Mouse (Mus musculus) CH12.LX (cell line): ENCODE measurements around the gene Fastk. TPM values are rescaled to one million over a fixed set of nuclear protein-coding genes. Genes with fewer than 3 reads are reported as not detected.
"Not testable (repeated sequence)": the region's sequence is repeated elsewhere in the genome, so short reads cannot be mapped to it uniquely, and the experiment has no call there.

Experiments used
- DNase-seq: peaks from one replicate; pipeline ENCODE4 v3.0.0-alpha.2; 2013; ENCODE audit errors: extremely low read depth
- H3K27ac ChIP-seq: 2 replicates; pipeline ENCODE4 v1.5.1; 2012; ENCODE audit warnings: low read depth, mild to moderate bottlenecking, control low read depth, moderate library complexity; ENCODE audit not compliant: insufficient read depth
- H3K27me3 ChIP-seq: replicated peaks from 2 replicates; pipeline ENCODE3; 2012; ENCODE audit warnings: inconsistent platforms
- H3K36me3 ChIP-seq, 2 experiments: replicated peaks in 1 of 2; 2 replicates each; pipeline versions ENCODE3 to v1.6.1; 2012; ENCODE audit warnings: inconsistent platforms in 1 of 2, low read length in 1 of 2, mild to moderate bottlenecking in 1 of 2, mixed read lengths in 1 of 2, moderate library complexity in 1 of 2; ENCODE audit not compliant: control insufficient read depth in 1 of 2, insufficient read depth in 1 of 2
- H3K4me1 ChIP-seq, 2 experiments: 2 replicates each; pipeline ENCODE4 v1.6.1; 2012; ENCODE audit warnings: inconsistent platforms in 1 of 2, moderate library complexity in 1 of 2; ENCODE audit not compliant: insufficient read depth in 2 of 2, control insufficient read depth in 1 of 2
- H3K4me2 ChIP-seq: 2 replicates; pipeline ENCODE4 v1.6.1; 2012; ENCODE audit warnings: low read depth, mild to moderate bottlenecking, control low read depth; ENCODE audit not compliant: poor library complexity, insufficient read depth, severe bottlenecking
- H3K4me3 ChIP-seq, 3 experiments: fragments of 150-350 bp in 1 of 3; sonication (generic) in 1 of 3; replicated peaks in 1 of 3; 2 replicates each; pipeline versions ENCODE3 to v1.5.1; 2011 to 2012; ENCODE audit warnings: low read depth in 2 of 3, low read length in 2 of 3, mild to moderate bottlenecking in 2 of 3, moderate library complexity in 2 of 3, control low read depth in 1 of 3, improper control_type of control experiment in 1 of 3, inconsistent platforms in 1 of 3, mixed read lengths in 1 of 3; ENCODE audit not compliant: poor library complexity in 1 of 3
- H3K79me2 ChIP-seq: replicated peaks from 2 replicates; pipeline ENCODE4 v1.6.1; 2012; ENCODE audit warnings: mild to moderate bottlenecking, moderate library complexity; ENCODE audit not compliant: control insufficient read depth, poor library complexity, insufficient read depth, severe bottlenecking; ENCODE audit errors: extremely low read depth
- H3K9ac ChIP-seq: 2 replicates; pipeline ENCODE4 v1.6.1; 2012; ENCODE audit warnings: low read depth, mild to moderate bottlenecking, control low read depth, moderate library complexity; ENCODE audit not compliant: insufficient read depth
- H3K9me3 ChIP-seq: replicated peaks from 2 replicates; pipeline ENCODE3; 2012; ENCODE audit warnings: low read length, inconsistent platforms, mixed read lengths
- CTCF ChIP-seq, 2 experiments: IDR thresholded peaks in 1 of 2; conservative IDR thresholded peaks in 1 of 2; 2 replicates each; pipeline ENCODE4 v1.5.1; 2011 to 2012; ENCODE audit warnings: low read depth in 2 of 2, low read length in 2 of 2, improper control_type of control experiment in 1 of 2, inconsistent platforms in 1 of 2, mild to moderate bottlenecking in 1 of 2, moderate library complexity in 1 of 2
- ETS1 ChIP-seq: conservative IDR thresholded peaks from 2 replicates; pipeline ENCODE4 v1.6.1; 2012; ENCODE audit warnings: low read depth, mild to moderate bottlenecking, inconsistent platforms, low read length, improper control_type of control experiment, moderate library complexity
- JUND ChIP-seq: conservative IDR thresholded peaks from 2 replicates; pipeline ENCODE4 v1.6.1; 2011; ENCODE audit warnings: low read depth, low read length, improper control_type of control experiment
- MEF2A ChIP-seq: IDR thresholded peaks from 2 replicates; pipeline ENCODE4 v1.6.1; 2014; ENCODE audit warnings: low read depth, mild to moderate bottlenecking, inconsistent platforms, low read length, improper control_type of control experiment, borderline replicate concordance
- MYC ChIP-seq: IDR thresholded peaks from 2 replicates; pipeline ENCODE4 v1.6.1; 2011; ENCODE audit warnings: low read depth, mild to moderate bottlenecking, improper control_type of control experiment, low read length
- POLR2AphosphoS2 ChIP-seq: IDR thresholded peaks from 2 replicates; pipeline ENCODE4 v1.6.1; 2011; ENCODE audit warnings: low read depth, low read length, improper control_type of control experiment
- RCOR1 ChIP-seq: conservative IDR thresholded peaks from 2 replicates; pipeline ENCODE4 v1.6.1; 2012; ENCODE audit warnings: low read depth, mild to moderate bottlenecking, inconsistent platforms, low read length, improper control_type of control experiment
- SIN3A ChIP-seq: IDR thresholded peaks from 2 replicates; pipeline ENCODE4 v1.6.1; 2012; ENCODE audit warnings: low read length, improper control_type of control experiment, inconsistent platforms
- SMC3 ChIP-seq: IDR thresholded peaks from 2 replicates; pipeline ENCODE4 v1.6.1; 2011; ENCODE audit warnings: low read depth, low read length, improper control_type of control experiment
- ZMIZ1 ChIP-seq: IDR thresholded peaks from 2 replicates; pipeline ENCODE4 v1.6.1; 2012; ENCODE audit warnings: low read depth, mild to moderate bottlenecking, inconsistent platforms, low read length, improper control_type of control experiment
- ZNF384 ChIP-seq: IDR thresholded peaks from 2 replicates; pipeline ENCODE4 v1.6.1; 2012; ENCODE audit warnings: low read depth, low read length, improper control_type of control experiment, inconsistent platforms
- dilution Hi-C: fragments of 300-500 bp; cut with MboI; formaldehyde crosslinking; loops from 2 replicates; pipeline ENCODE4 v1.14.3; 2020; ENCODE audit warnings: low sequenced_read_pairs; ENCODE audit not compliant: extremely low pct_unique_long_range_greater_than_20kb, extremely low pct_ligation_motif_present
- in situ Hi-C: fragments of 300-500 bp; cut with MboI; formaldehyde crosslinking; loops from 3 replicates; pipeline ENCODE4 v1.14.3; 2019; ENCODE audit warnings: low sequenced_read_pairs, low pct_ligation_motif_present, low pct_unique_long_range_greater_than_20kb, mixed read lengths
- polyA plus RNA-seq: library from polyadenylated mRNA; unstranded; fragments of >175 nt; gene quantifications from 2 replicates; pipeline ENCODE4 v1.2.1, GENCODE M21; 2012; ENCODE audit warnings: low read depth; ENCODE audit not compliant: insufficient read length
- total RNA-seq, 2 experiments: library from RNA; depleted of rRNA; stranded (reverse); fragments of 300-350 nt in 1 of 2; fragments of >200 nt in 1 of 2; gene quantifications; 2 replicates each; pipeline ENCODE4 v1.2.3; 2012 to 2014

Gene Fastk
- total and polyA plus RNA-seq, 3 experiments, result 44.8 to 88.0 (median 61.4) TPM

DNA sequence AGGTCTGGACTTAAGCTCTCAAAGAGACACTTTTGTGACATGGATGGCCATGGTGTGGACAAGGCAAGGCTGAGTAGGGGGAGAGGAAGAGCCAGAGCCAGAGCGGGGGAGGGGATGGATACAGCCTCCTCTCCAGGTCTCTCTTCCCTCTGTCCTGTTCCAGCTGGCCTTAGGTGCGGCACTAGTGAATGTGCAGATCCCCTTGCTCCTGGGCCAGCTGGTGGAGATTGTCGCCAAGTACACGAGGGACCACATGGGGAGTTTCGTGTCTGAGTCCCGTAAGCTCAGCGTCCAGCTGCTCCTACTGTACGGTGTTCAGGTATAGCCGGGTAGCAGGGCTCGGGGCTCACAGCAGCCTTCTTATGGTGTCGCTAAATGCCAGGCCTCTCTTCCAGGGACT is 44.7 kb downstream of the Fastk start:
- in situ Hi-C loops, result no loop called here
- no peak overlapping the region for H3K27ac ChIP-seq
- dilution Hi-C loops, result no loop called here
- peaks cover 30 to 72% of the 10 kb centered on the region in 2 experiments for H3K36me3 ChIP-seq
- H3K79me2 ChIP-seq, result no peaks in the 10 kb centered on the region
- no peak for DNase-seq
- H3K4me1 ChIP-seq, result peaks cover 6 to 26% of the 10 kb centered on the region in 2 experiments
- H3K9me3 ChIP-seq, result no peaks in the 10 kb centered on the region
- no peak overlapping the region for H3K9ac ChIP-seq
- no peaks in the 10 kb centered on the region for H3K27me3 ChIP-seq
- no peak for TF ChIP-seq ZMIZ1
- no peak for TF ChIP-seq SMC3
- no peak for TF ChIP-seq ETS1
- TF ChIP-seq MEF2A, result no peak
- no peak for TF ChIP-seq JUND
- no peak for TF ChIP-seq MYC
- TF ChIP-seq ZNF384, result no peak
- TF ChIP-seq SIN3A, result no peak
- no peak overlapping the region for H3K4me2 ChIP-seq
- H3K4me3 ChIP-seq, result no peak overlapping the region

DNA sequence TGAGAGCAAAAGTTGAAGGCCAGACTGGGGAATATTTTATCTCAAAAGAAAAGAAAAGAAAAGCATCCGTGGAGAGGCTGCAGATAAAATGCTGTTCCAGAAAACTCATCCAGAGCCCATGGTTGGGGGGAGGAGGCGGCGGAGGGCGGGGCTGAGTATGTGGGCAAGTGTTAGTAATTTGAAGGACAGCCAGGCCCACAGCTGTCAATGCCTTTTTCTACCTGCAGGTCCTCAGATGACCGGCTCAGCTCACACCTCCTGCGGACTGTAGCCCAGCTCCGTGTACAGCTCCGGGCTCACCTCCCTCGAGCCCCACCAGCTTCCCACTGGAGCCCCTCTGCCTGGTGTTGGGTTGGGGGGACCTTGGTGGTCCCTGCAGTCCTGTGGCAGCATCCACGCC is 45.4 kb downstream of the Fastk start:
- H3K79me2 ChIP-seq, result no peaks in the 10 kb centered on the region
- dilution Hi-C loops, result no loop called here

DNA sequence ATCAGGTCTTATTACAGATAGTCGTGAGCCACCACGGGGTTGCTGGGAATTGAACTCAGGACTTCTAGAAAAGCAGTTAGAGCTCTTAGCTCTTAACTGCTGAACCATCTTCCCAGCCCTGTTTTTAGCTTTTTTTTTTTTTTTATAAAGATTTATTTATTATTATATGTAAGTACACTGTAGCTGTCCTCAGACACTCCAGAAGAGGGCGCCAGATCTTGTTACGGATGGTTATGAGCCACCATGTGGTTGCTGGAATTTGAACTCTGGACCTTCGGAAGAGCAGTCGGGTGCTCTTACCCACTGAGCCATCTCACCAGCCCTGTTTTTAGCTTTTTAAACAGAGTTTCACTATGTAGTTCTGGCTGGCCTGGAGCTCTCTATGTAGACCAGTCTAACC is 48.8 kb downstream of the Fastk start:
- dilution Hi-C loops, H3K9me3 ChIP-seq, in situ Hi-C loops: not testable (repeated sequence)

More for the DNA sequence above, 45.4 kb downstream of the Fastk start:
- DNase-seq, result no peak
- Histone ChIP-seq H3K27me3 (no peaks in the 10 kb centered on the region), H3K27ac (no peak overlapping the region), H3K9ac (no peak overlapping the region), H3K9me3 (no peaks in the 10 kb centered on the region), H3K4me1 (peaks cover 6 to 23% of the 10 kb centered on the region in 2 experiments), H3K36me3 (peaks cover 30 to 66% of the 10 kb centered on the region in 2 experiments), H3K4me2 (no peak overlapping the region), H3K4me3 (no peak overlapping the region)
- in situ Hi-C loops, result no loop called here
- TF ChIP-seq POLR2AphosphoS2 (no peak), RCOR1 (no peak), MYC (no peak)

More for the DNA sequence above, 48.8 kb downstream of the Fastk start:
- not testable (repeated sequence) for H3K27me3 ChIP-seq, DNase-seq, H3K4me3 ChIP-seq, H3K27ac ChIP-seq, H3K79me2 ChIP-seq, H3K4me2 ChIP-seq, H3K9ac ChIP-seq
- TF ChIP-seq CTCF (conservative IDR thresholded peaks at IDR 0.05 in 1 of 2, IDR thresholded peaks at IDR 0.05 in 1 of 2; ENCODE audit: low read depth in 2 of 2, low read length in 2 of 2), result 0 out of 4 replicates have a peak, but pooled peaks of 1 of the 2 experiments have one; percentile 13
- Histone ChIP-seq H3K4me1 (peaks cover 10 to 39% of the 10 kb centered on the region in 2 experiments), H3K36me3 (peaks cover 9 to 32% of the 10 kb centered on the region in 2 experiments)
